Mouse (Mus musculus) liver, embryonic 12.5 days (tissue): ENCODE data around the gene Plekha5. TPM values are rescaled to one million over a fixed set of nuclear protein-coding genes. Genes with fewer than 3 reads are reported as not detected.

Experiments
- ATAC-seq: fragments of 200-750 bp; cut with Nextera tagmentation; 2 replicates; pipeline ENCODE4 v1.8.0; 2017; ENCODE audit warnings: moderate number of reproducible peaks, mild to moderate bottlenecking, moderate library complexity
- H3K27ac ChIP-seq: fragments of 300-500 bp; sonication (generic); 2 replicates; pipeline ENCODE4 v1.5.1; 2016; ENCODE audit warnings: mild to moderate bottlenecking
- H3K27me3 ChIP-seq: fragments of 300-500 bp; sonication (generic); replicated peaks from 2 replicates; pipeline ENCODE4 v1.6.1; 2016; ENCODE audit warnings: mild to moderate bottlenecking, moderate library complexity
- H3K36me3 ChIP-seq: fragments of 300-500 bp; sonication (generic); 2 replicates; pipeline ENCODE4 v1.6.1; 2016; ENCODE audit warnings: mild to moderate bottlenecking, moderate library complexity
- H3K4me1 ChIP-seq: fragments of 300-500 bp; sonication (generic); 2 replicates; pipeline ENCODE4 v1.6.1; 2016
- H3K4me2 ChIP-seq: fragments of 300-500 bp; sonication (generic); 2 replicates; pipeline ENCODE4 v1.6.1; 2016; ENCODE audit warnings: mild to moderate bottlenecking, moderate library complexity
- H3K4me3 ChIP-seq: fragments of 300-500 bp; sonication (generic); 2 replicates; pipeline ENCODE4 v1.5.1; 2016; ENCODE audit warnings: mild to moderate bottlenecking, moderate library complexity
- H3K9ac ChIP-seq: fragments of 300-500 bp; sonication (generic); 2 replicates; pipeline ENCODE4 v1.6.1; 2016; ENCODE audit warnings: mild to moderate bottlenecking, moderate library complexity
- H3K9me3 ChIP-seq: fragments of 300-500 bp; sonication (generic); replicated peaks from 2 replicates; pipeline ENCODE4 v1.6.1; 2016; ENCODE audit warnings: mild to moderate bottlenecking, moderate library complexity
- WGBS: fragments of 180-500 bp; shearing (Covaris S2); methylation state at CpG from one replicate; pipeline ENCODE4 v1.1.7; 2016; ENCODE audit not compliant: insufficient replicate concordance; 5-methylcytosine and 5-hydroxymethylcytosine counted together
- polyA plus RNA-seq: library from polyadenylated mRNA; unstranded; fragments of >200 nt; fragmentation: Nextera tagmentation; extraction: Ambion mirVana; gene quantifications from 2 replicates; pipeline ENCODE4 v1.2.1, GENCODE M21; 2016

Plekha5 gene
- polyA plus RNA-seq, 1 experiment from 2014 or later, result 12.4 TPM

DNA sequence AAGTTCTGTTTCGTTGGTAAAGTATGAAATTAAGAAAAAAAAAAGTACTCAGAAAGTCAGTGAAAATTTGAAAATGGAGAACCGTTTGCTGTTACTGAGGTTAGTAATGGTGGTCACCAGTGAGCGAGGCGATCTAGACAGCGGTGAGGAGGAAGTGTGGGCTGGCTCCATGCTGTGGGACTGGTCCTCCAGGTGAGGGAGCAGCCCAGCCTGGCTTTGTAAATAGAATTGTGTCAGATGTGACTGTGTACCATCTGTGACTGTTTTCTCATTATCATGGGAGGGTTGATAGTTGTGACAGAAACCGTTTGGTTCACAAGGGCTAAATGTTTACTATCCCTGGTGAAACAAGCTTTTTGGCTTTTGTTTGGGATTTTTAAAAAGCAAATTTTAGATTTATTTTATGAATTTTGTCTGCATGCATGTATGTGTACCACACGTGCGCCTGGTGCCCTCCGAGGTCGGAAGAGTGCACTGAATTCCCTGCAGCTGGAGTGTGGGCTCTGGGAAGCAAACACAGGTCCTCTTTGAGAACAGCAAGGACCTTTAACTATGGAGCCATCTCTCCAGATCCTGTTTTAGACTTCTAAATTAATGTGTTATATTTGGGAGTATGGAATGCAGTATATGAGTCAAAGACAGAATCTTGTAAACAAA, 56.7 kb downstream of the Plekha5 start:
- H3K4me2 ChIP-seq, result no peak overlapping the region
- ATAC-seq, result no peak

DNA sequence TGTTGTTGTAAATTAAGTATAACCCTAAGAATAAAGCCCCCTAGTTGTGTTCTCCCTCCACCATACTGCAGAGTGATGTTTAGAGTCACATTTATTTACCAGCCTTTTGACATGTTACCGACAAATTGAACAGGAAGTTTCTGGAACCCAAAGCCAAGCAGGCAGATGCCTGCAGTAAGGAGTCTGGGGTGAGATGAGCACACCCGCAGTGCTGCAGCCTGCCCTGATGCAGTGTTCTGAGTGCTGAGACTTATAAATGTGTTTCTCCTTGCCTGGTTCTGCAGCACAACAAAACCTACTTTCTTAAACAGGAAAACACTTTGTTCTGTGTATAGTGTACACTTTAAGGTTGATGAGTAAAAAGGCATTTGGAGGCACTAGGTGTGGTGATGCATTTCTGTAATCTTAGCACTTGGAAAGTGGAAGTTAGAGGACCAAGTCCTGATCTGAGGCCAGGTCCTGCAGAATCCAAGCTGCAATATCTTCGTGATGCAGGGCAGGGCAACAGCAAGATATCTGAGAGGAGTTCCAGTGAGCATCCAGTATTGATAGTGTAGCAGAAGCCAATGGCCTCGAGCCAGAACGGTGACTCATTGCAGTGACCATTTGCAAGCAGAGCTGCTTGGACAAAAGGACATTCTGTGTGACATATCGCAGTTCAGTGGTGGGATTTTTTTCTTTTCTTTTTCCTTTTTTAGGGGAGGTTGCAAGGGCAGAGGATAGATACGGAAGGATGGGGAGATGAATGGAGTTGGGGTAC, 58.0 kb downstream of the Plekha5 start:
- H3K4me3 ChIP-seq, result no peak overlapping the region
- H3K9ac ChIP-seq, result no peak overlapping the region
- no peaks in the 10 kb centered on the region for H3K9me3 ChIP-seq
- no peak overlapping the region for H3K4me2 ChIP-seq
- ATAC-seq, result no peak
- no peaks in the 10 kb centered on the region for H3K36me3 ChIP-seq
- WGBS, result 59% methylated on average over 7 of the region's 7 CpGs
- no peak overlapping the region for H3K27ac ChIP-seq
- no peaks in the 10 kb centered on the region for H3K27me3 ChIP-seq
- H3K4me1 ChIP-seq, result no peaks in the 10 kb centered on the region

More for the DNA sequence above, 56.7 kb downstream of the Plekha5 start:
- Histone ChIP-seq H3K9ac (no peak overlapping the region), H3K9me3 (no peaks in the 10 kb centered on the region), H3K27ac (no peak overlapping the region), H3K27me3 (no peaks in the 10 kb centered on the region), H3K4me3 (no peak overlapping the region), H3K36me3 (no peaks in the 10 kb centered on the region), H3K4me1 (no peaks in the 10 kb centered on the region)
- WGBS, result 71% methylated on average over 10 of the region's 10 CpGs

DNA sequence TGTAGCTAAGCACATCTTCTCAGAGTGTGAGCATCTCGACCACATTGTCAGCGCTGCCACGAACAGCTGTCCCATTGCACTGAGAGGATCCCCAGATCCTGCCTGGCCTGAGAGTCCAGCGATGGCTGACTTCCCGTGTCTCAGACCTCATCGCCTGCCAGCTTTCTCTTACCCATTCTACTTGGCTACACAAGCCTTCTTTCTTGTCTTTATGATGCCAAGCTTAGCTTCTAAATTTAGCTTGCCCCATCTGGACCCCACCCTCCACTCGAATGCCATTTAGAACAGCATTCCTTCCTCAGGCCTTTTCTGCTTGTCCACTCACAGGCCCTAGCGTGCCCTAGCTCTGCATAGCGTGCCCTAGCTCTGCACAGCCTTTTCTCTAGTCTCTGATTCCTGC, 60.3 kb downstream of the Plekha5 start:
- Histone ChIP-seq H3K9me3 (no peaks in the 10 kb centered on the region), H3K27ac (no peak overlapping the region), H3K27me3 (no peaks in the 10 kb centered on the region), H3K4me2 (no peak overlapping the region), H3K4me1 (0 out of 2 replicates have a peak, but pooled peaks cover 3% of the 10 kb centered on the region), H3K4me3 (no peak overlapping the region), H3K9ac (no peak overlapping the region), H3K36me3 (no peaks in the 10 kb centered on the region)
- no peak for ATAC-seq
- 76% methylated on average over 9 of the region's 9 CpGs for WGBS

DNA sequence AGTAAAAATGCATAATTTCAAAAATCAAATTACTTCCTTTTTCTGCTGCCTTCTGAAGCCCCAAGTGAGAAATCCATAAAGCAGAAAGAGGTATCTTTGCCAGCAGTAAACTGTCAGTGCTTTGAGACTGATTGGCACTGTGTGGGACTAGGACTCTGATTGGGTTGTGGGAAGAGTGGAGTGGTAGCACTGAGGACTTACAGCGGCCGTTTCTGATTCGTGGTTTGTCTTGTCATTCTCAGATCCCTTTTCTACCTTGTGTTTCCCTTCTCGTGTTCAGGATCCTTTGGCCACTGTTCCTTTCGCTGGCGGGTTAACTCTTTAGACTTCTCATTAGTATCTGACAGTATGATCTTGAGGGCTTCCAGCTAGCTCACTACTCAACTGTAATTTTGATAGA, 61.8 kb downstream of the Plekha5 start:
- 0 out of 2 replicates have a peak, but pooled peaks cover 3% of the 10 kb centered on the region for H3K4me1 ChIP-seq
- H3K27ac ChIP-seq, result no peak overlapping the region
- 42% methylated on average over 6 of the region's 6 CpGs for WGBS
- H3K9ac ChIP-seq, result no peak overlapping the region
- no peaks in the 10 kb centered on the region for H3K9me3 ChIP-seq
- no peak overlapping the region for H3K4me2 ChIP-seq
- no peak overlapping the region for H3K4me3 ChIP-seq
- ATAC-seq, result no peak
- no peaks in the 10 kb centered on the region for H3K36me3 ChIP-seq
- H3K27me3 ChIP-seq, result no peaks in the 10 kb centered on the region

DNA sequence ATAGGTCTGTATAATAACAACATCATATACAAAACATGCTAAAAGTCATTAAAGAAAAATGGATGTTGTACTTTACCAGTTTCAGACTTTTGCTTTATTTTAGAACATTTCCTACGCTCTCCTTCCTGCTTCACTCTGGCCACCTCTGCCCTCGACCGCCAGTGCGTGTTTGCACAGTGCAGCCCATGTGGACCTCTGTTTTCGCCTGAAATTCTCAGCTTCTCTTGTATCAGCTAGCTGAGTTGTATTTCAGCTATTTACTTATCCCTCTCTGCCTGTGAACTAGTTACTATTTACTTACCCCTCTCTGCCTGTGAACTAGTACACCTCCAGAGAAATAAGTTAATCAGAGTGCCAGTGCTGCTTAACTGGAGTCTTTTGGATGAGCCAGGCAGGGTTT, 62.8 kb downstream of the Plekha5 start:
- no peaks in the 10 kb centered on the region for H3K36me3 ChIP-seq
- no peak overlapping the region for H3K4me3 ChIP-seq
- H3K4me1 ChIP-seq, result peaks cover 12% of the 10 kb centered on the region
- 73% methylated on average over 5 of the region's 5 CpGs for WGBS
- H3K9me3 ChIP-seq, result no peaks in the 10 kb centered on the region
- no peak overlapping the region for H3K9ac ChIP-seq
- no peak overlapping the region for H3K4me2 ChIP-seq
- ATAC-seq, result peak; percentile 53; the same call in 1 of the 2 replicates
- 0 out of 2 replicates have a peak overlapping the region, but pooled peaks have one; percentile 32 for H3K27ac ChIP-seq
- no peaks in the 10 kb centered on the region for H3K27me3 ChIP-seq

DNA sequence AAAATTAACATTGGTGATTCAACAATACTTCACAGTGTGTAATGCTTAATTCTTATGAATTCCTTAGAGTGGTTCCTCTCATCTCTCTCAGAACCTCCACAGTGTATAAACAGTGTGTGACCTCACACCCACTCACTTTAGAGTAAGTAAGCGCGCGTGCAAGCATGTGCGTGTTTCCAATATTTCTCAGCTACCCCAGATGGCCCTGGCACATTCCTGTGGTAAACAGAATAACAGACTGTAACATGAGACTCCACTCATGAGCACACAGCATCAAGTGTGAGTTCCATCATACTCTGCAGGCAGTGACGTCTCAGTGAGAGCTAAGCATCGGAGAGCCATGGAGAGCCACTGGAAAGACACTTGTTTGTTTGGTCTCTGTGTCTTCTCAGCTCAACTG, 63.6 kb downstream of the Plekha5 start:
- Histone ChIP-seq H3K4me1 (peaks cover 12% of the 10 kb centered on the region), H3K27me3 (no peaks in the 10 kb centered on the region), H3K4me2 (no peak overlapping the region), H3K4me3 (no peak overlapping the region), H3K9me3 (no peaks in the 10 kb centered on the region), H3K27ac (no peak overlapping the region), H3K9ac (no peak overlapping the region), H3K36me3 (no peaks in the 10 kb centered on the region)
- ATAC-seq, result no peak
- WGBS, result 91% methylated on average over 6 of the region's 6 CpGs

DNA sequence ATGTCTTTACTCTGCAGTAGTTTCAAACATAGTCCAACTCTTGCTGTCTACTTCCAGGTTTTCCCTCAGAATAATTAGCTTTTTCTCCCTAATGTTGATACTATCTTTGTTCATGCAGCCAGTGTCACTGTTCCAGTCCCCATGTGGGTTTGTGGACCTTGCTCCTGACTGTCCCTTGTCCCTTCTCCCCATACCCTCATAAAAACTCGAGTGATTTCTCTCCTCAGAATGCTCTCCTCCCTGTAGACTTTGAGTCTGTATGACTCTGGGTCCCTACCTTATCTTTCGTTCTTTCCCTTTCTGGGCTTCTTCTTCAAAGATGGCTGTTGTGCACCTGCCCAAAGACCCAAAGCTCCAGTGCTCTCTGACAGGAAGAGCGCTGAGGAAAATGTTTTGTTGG, 64.8 kb downstream of the Plekha5 start:
- Histone ChIP-seq H3K27ac (no peak overlapping the region), H3K9ac (no peak overlapping the region), H3K9me3 (no peaks in the 10 kb centered on the region), H3K27me3 (no peaks in the 10 kb centered on the region), H3K4me3 (no peak overlapping the region), H3K4me1 (peaks cover 12% of the 10 kb centered on the region), H3K4me2 (no peak overlapping the region), H3K36me3 (no peaks in the 10 kb centered on the region)
- no peak for ATAC-seq
- 56% methylated on average over 3 of the region's 3 CpGs for WGBS

DNA sequence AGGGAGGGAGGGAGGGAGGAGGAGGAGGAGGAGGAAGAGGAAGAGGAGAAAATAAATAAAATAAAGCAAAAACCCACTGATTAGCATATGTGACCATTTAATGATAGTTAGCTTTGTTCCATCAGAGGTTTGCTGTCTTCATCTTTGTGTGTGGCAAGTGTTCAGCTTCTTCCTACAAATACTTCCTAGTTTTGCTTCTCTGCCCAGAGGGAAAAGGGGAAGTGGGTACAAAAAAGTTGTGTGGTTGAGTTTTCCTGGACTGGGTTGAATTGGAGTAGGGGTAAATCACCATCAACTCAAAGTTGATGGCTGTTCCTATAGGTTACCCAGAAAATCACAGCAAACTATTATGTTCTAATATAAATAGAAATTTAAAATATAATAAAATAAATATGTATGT, 65.7 kb downstream of the Plekha5 start:
- no peak for ATAC-seq
- H3K4me1 ChIP-seq, result peaks cover 12% of the 10 kb centered on the region

DNA sequence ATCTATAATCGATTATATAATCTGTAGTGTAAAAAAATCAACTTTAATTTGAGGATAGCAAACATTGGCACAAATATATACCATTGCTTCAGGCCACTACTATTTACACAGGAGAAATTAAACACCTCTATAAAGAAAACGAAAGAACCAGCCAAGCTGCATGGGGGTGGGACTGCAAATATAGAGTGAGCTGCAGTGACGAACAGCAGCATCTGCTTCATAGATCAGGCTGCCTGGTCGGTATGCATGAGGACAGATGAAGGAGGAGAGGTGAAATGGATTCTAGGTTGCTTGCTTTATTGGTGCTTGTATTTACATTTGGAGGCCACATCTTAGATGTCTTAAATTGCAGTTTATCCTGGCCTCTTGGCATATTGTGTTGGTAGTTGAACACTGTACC, 66.4 kb downstream of the Plekha5 start:
- H3K9ac ChIP-seq, result no peak overlapping the region
- no peak overlapping the region for H3K4me3 ChIP-seq
- H3K27ac ChIP-seq, result no peak overlapping the region
- H3K36me3 ChIP-seq, result no peaks in the 10 kb centered on the region
- 63% methylated on average over 4 of the region's 4 CpGs for WGBS
- no peaks in the 10 kb centered on the region for H3K9me3 ChIP-seq
- H3K27me3 ChIP-seq, result no peaks in the 10 kb centered on the region
- no peak for ATAC-seq
- peaks cover 12% of the 10 kb centered on the region for H3K4me1 ChIP-seq
- H3K4me2 ChIP-seq, result no peak overlapping the region

More for the DNA sequence above, 65.7 kb downstream of the Plekha5 start:
- no peaks in the 10 kb centered on the region for H3K36me3 ChIP-seq
- no peaks in the 10 kb centered on the region for H3K27me3 ChIP-seq
- no peak overlapping the region for H3K4me2 ChIP-seq
- H3K9ac ChIP-seq, result no peak overlapping the region
- H3K4me3 ChIP-seq, result no peak overlapping the region
- H3K27ac ChIP-seq, result no peak overlapping the region
- no peaks in the 10 kb centered on the region for H3K9me3 ChIP-seq

DNA sequence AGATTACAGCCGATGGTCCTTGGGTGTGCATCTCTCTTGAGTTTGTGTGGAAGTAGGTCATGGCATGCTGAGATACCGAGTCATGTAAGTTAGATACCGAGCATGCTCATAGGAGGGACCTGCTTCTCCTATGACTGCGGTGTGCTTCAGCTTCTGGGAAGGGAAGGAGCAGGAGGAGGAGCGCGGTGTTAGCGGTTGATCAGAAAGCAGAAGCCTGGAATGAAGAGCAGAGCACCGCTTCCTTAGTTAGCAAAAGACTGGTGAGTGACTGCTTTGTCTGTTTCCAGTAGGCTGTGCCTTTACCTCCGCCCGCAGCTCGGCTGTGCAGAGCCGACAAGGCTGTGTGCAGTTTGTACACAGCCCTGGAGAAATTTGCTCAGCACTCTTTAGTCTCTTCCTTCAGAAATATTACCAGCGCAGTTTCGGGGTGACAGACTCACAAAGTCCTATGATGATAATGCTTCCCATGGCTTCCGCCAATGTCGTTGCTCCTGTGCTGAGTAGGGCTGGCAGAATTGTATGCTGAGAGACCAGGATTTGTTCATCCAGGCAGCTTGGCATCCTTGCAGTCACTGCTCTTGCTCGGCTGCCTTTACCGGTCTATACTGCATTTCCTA, 67.2 kb downstream of the Plekha5 start:
- 61% methylated on average over 18 of the region's 18 CpGs for WGBS
- Histone ChIP-seq H3K4me1 (peaks cover 12% of the 10 kb centered on the region), H3K36me3 (no peaks in the 10 kb centered on the region), H3K4me2 (peak overlapping the region; percentile 13; the same call in 1 of the 2 replicates), H3K9ac (no peak overlapping the region), H3K9me3 (no peaks in the 10 kb centered on the region), H3K4me3 (no peak overlapping the region), H3K27ac (no peak overlapping the region), H3K27me3 (no peaks in the 10 kb centered on the region)
- ATAC-seq, result no peak; the same call in 1 of the 2 replicates

DNA sequence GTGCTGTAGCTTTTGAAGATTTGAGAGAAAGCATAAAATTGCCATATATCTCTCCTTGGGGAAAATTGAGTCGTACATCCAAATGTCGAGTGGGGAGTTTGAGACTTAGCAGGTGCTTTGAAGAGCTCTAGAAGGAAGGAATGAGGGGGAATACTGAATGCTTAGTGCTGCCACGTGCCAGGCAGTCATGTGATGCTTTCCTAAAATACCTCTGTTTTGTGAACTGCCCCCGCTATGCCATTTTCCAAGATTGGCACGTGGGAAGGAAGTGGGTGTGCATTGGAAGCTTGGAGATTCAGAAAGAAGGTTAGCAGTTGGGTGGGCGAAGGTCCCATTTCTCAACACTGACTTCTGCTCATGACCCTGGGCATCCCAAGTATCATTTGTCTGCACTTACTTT, 68.2 kb downstream of the Plekha5 start:
- no peak overlapping the region for H3K27ac ChIP-seq
- no peak overlapping the region for H3K4me3 ChIP-seq
- H3K36me3 ChIP-seq, result no peaks in the 10 kb centered on the region
- ATAC-seq, result no peak
- H3K27me3 ChIP-seq, result no peaks in the 10 kb centered on the region
- no peak overlapping the region for H3K9ac ChIP-seq
- no peaks in the 10 kb centered on the region for H3K9me3 ChIP-seq
- 70% methylated on average over 6 of the region's 6 CpGs for WGBS
- H3K4me2 ChIP-seq, result no peak overlapping the region
- peaks cover 12% of the 10 kb centered on the region for H3K4me1 ChIP-seq

DNA sequence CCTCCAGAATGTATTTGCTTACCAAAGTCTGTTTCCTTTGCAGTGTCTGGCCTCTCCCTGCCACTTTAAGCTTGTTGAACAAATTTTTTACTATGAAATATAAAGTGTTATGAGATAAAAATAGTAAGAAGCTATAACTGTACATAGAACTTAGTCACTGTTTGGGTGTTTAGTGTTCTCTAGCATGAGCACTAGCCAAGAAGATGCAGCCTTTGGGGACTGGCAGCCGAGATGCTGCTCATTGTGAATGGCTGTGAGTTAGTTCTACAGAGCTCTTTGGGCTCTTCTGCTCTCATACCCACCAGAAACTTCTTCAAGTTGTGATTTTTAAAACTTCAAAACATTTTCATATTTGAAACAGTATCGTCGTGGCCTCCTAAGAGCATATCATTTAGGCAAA, 74.2 kb downstream of the Plekha5 start:
- WGBS, result 75% methylated on average over 3 of the region's 3 CpGs
- no peak overlapping the region for H3K4me2 ChIP-seq
- no peak for ATAC-seq
- H3K4me3 ChIP-seq, result no peak overlapping the region
- no peaks in the 10 kb centered on the region for H3K36me3 ChIP-seq
- no peak overlapping the region for H3K27ac ChIP-seq
- H3K27me3 ChIP-seq, result no peaks in the 10 kb centered on the region
- H3K9me3 ChIP-seq, result no peaks in the 10 kb centered on the region
- H3K4me1 ChIP-seq, result no peaks in the 10 kb centered on the region
- H3K9ac ChIP-seq, result no peak overlapping the region
